Mouse (Mus musculus) embryo, embryonic 11 days (tissue): Measurements from ENCODE around the gene 9930111J21Rik2.
"Not testable (repeated sequence)": the region's sequence is repeated elsewhere in the genome, so short reads cannot be mapped to it uniquely, and the experiment has no call there.

Source experiments
- DNase-seq: peaks from one replicate; pipeline ENCODE4 v3.0.0-alpha.2; 2015

The 9930111J21Rik2 gene

GRCm38 (mm10) chr11:49076001-49076757, 25.1 kb upstream of the 9930111J21Rik2 start, which contains the start of gene Ifi47:
Gene Ifi47, plus strand, starts transcription at chr11:49076587.
- DNase-seq, result not testable (repeated sequence)

GRCm38 (mm10) chr11:49068358-49068757, 17.3 kb upstream of the 9930111J21Rik2 start:
- no peak for DNase-seq

GRCm38 (mm10) chr11:49063713-49064469, 12.8 kb upstream of the 9930111J21Rik2 start, which contains the start of gene Tgtp2:
Gene Tgtp2, minus strand, starts transcription at chr11:49064206.
- DNase-seq, result not testable (repeated sequence)

- DNase-seq, result not testable (repeated sequence)
Measured at GRCm38 (mm10) chr11:49061865-49062264, 10.8 kb upstream of the 9930111J21Rik2 start.

- DNase-seq, result not testable (repeated sequence)
Measured at GRCm38 (mm10) chr11:49060061-49060460, 9.0 kb upstream of the 9930111J21Rik2 start.

GRCm38 (mm10) chr11:49051894-49052293, 852 bp upstream of the 9930111J21Rik2 start:
- not testable (repeated sequence) for DNase-seq

- not testable (repeated sequence) for DNase-seq
Measured at GRCm38 (mm10) chr11:49050064-49050463, 978 bp downstream of the 9930111J21Rik2 start.

GRCm38 (mm10) chr11:49012074-49012473, 39.0 kb downstream of the 9930111J21Rik2 start:
- not testable (repeated sequence) for DNase-seq

- DNase-seq, result not testable (repeated sequence)
Measured at GRCm38 (mm10) chr11:49006785-49007184, 44.3 kb downstream of the 9930111J21Rik2 start.

GRCm38 (mm10) chr11:49006317-49006716, 44.7 kb downstream of the 9930111J21Rik2 start:
- not testable (repeated sequence) for DNase-seq

GRCm38 (mm10) chr11:49000411-49000810, 50.6 kb downstream of the 9930111J21Rik2 start:
- DNase-seq, result not testable (repeated sequence)

GRCm38 (mm10) chr11:48994018-48994417, 57.0 kb downstream of the 9930111J21Rik2 start, which contains the start of gene Tgtp1:
Gene Tgtp1, minus strand, starts transcription at chr11:48994172.
- DNase-seq, result not testable (repeated sequence)

GRCm38 (mm10) chr11:48993296-48993695, 57.7 kb downstream of the 9930111J21Rik2 start:
- DNase-seq, result not testable (repeated sequence)

- not testable (repeated sequence) for DNase-seq
Measured at GRCm38 (mm10) chr11:48991740-48992520, 59.1 kb downstream of the 9930111J21Rik2 start, which contains the start of gene Gm12185. Gene Gm12185, minus strand, starts transcription at chr11:48992226.

- DNase-seq, result not testable (repeated sequence)
Measured at GRCm38 (mm10) chr11:48989981-48990380, 61.1 kb downstream of the 9930111J21Rik2 start.

- DNase-seq, result not testable (repeated sequence)
Measured at GRCm38 (mm10) chr11:48988219-48988618, 62.8 kb downstream of the 9930111J21Rik2 start.

GRCm38 (mm10) chr11:48982848-48983247, 68.2 kb downstream of the 9930111J21Rik2 start:
- not testable (repeated sequence) for DNase-seq

GRCm38 (mm10) chr11:48980052-48980451, 71.0 kb downstream of the 9930111J21Rik2 start:
- not testable (repeated sequence) for DNase-seq

- DNase-seq, result not testable (repeated sequence)
Measured at GRCm38 (mm10) chr11:48979251-48979650, 71.8 kb downstream of the 9930111J21Rik2 start, which contains the start of gene 9930111J21Rik1. Gene 9930111J21Rik1, minus strand, starts transcription at chr11:48979398.

- not testable (repeated sequence) for DNase-seq
Measured at GRCm38 (mm10) chr11:48978240-48978939, 72.7 kb downstream of the 9930111J21Rik2 start, which contains the start of gene Olfr56. Gene Olfr56, plus strand, starts transcription at chr11:48978889.

GRCm38 (mm10) chr11:48974686-48975085, 76.4 kb downstream of the 9930111J21Rik2 start:
- DNase-seq, result not testable (repeated sequence)
